Mouse (Mus musculus) kidney, adult 11 months (tissue): ENCODE results near the gene Txnip.
A peak's percentile ranks its signal among the peaks of the same experiment; 100 is the strongest.

Source experiments
- DNase-seq: peaks from one replicate; pipeline ENCODE4 v3.0.0; 2022

Txnip gene

GRCm38 (mm10) chr3:96570643-96571042 is 12.9 kb downstream of the Txnip start:
- DNase-seq: no peak

- DNase-seq: no peak
Observed at GRCm38 (mm10) chr3:96571336-96571735, 13.6 kb downstream of the Txnip start.

GRCm38 (mm10) chr3:96571896-96572698 is 14.3 kb downstream of the Txnip start:
- DNase-seq: peak; percentile 73

- DNase-seq: peak; percentile 66
Observed at GRCm38 (mm10) chr3:96573611-96574511, 16.1 kb downstream of the Txnip start.

- DNase-seq: peak; percentile 93
Observed at GRCm38 (mm10) chr3:96575272-96575984, 17.7 kb downstream of the Txnip start.

DNA sequence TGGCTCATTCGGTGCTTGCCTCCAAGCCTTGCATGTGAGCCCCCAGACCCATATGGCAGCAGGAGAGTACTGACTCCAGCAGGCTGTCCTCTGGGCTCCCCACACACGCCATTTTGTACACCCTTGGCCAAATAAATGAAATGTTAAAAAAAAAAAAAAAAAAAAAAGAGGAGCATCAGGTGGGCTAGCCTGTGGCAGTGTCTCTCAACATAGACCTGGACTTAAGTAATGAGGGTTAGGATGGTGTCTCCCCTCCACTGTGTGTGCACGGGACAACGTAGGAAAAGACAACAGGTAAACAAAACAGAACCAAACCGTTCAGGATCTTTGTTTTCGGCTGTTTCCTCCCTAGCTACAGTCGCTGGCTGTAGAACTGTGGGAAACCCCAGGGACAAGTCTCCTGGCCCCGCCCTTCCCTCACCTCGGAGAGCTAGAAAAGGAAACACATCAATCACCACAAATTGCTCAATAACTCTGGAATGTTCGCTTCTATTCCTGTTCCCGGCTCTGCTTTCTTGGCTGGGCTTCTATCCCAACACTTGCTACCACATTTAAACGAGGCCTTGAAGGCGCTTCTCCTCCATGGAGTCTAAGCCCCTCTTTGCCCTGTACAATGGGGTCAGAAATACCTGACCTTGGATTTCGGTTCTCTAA is 18.4 kb downstream of the Txnip start:
- peak; percentile 90 for DNase-seq

DNA sequence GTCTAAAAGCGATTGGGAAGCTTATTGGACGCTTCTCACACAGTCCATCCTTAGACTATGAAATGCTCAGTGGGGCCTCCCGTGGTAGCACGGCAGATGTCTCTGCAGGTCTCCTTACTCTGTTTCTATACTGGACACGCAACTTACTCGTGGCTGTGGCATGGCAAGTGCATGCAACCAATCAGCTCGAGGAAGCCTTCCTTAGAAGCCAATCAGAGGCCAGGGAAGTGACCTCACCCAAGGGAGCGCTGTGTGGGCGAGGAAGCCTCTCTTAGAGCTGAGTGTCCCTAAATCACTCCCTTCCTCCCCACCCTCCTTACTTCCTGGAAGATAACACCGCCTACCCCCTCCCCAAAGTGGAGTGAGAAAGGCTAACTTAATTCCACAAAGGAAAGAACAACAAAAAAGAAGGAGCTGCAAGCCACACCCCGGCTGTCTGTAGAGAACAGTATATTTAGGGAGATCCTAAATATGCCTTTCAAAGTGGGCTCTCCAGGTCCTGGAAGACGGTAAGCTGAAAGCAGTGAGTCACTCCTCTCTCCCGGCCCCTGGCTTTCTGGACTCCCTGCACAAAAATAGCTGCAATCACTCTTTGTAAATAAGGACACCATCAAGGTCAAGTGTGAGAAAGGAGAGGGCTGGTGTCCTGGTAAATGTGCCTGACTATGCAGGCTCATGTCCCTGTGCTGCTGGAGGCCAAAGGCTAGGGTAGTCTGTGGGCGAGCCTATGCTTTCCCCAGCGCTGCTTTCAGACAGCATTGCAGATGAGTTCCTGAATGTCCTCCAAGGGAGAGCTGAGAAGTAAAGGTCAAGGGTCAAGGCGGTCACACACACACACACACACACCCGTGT is 19.2 kb downstream of the Txnip start, which contains the start of gene Gm16253:
Gene Gm16253, plus strand, starts transcription at position 295 of the 852 bp plus-strand sequence.
- DNase-seq: peak; percentile 96

GRCm38 (mm10) chr3:96577566-96577965 is 19.8 kb downstream of the Txnip start:
- DNase-seq: no peak

DNA sequence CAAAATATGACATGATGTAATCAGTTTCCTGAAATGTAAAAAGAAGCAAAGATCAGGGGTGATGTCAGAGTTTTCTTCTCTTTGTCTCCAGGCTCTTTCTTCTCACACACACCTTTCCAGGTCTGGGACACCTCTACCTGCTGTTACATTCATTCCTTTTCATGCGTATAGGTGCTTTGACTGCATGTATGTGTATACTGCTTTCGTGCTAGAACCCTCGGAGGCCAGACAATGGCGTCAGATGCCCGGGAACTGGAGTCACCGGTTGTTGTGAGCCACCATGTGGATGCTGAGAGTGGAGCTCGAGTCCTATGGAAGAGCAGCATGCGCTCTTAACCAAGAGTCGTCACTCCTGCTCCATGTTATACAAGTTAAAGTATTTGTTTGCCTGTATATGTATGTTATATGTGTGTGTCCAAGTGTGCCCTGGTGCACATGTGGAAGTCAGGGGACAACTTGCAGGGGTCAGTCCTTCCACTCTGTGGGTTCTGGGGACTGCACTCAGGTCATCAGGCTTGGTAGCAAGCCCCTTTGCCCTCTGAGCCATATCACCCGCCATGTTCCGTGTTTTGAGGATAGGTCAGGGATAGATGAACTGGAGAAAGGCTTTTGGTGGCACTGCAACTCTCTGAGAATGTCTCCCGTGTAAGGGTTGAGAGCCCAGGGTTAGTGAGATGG is 20.9 kb downstream of the Txnip start:
- DNase-seq: no peak

DNA sequence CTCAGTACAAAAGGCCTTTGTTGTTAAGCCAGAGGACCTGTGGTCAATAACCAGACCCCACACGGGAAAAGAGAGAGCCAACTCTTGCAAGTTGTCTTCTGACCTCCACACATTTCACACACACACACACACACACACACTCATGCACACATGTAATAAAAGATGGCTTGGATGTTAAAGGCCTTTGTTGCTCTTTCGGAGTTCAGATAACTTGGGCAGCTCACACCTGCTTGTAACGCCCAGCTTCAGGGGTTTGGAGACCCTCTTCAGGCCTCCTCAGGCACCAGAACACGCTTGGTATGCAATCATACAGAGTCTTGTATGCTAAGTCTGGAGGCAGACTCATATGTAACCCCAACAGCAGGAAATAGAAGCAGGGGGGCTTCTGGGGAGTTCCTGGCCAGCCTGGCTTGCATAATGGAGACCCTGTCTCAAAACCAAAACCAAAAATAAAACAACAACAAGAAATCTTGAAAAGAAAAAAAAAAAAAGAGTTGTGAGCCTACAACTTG is 21.5 kb downstream of the Txnip start:
- DNase-seq: no peak

- peak; percentile 84 for DNase-seq
Observed at GRCm38 (mm10) chr3:96579885-96580454, 22.2 kb downstream of the Txnip start.

DNA sequence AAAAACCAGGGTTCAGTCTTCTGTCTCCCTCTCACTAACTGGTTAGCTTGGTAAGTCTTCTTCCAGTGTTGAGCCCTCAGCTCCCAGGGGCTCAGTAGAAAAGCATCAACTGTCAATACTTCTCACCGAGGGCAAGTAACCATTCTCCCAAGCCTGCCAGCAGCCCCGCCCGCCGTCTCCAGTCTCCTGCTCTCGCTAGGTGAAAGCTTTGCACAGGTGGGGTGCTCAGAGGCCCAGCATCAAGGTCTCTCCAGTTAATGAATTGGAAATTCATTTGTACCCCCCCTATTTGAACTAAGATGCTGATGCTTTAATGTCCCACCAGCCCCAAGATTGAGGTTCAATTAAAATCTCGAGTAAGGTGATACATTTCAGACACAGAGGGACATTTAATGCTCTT is 23.4 kb downstream of the Txnip start:
- no peak for DNase-seq

- DNase-seq: no peak
Observed at GRCm38 (mm10) chr3:96581771-96582515, 24.2 kb downstream of the Txnip start.

- DNase-seq: no peak
Observed at GRCm38 (mm10) chr3:96583386-96583785, 25.6 kb downstream of the Txnip start.

- DNase-seq: no peak
Observed at GRCm38 (mm10) chr3:96590657-96591056, 32.9 kb downstream of the Txnip start.

DNA sequence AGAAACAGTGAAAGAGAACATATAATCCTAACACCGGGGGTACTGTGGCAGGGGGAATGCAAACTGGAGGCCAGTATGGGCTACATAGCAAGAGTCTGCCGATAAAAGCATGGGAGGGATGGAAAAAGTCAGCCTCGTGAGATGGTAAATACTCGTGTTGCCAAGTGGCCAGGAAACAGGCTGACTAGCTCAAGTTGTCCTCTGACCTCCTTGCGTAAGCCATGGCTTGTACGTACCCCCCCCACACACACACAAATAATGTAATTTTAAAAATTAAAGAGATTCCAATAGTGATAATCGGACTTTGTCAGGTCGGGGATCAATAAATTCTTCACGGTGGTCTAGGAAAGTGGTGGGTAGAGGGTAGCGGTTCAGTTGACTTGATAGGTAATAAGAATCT is 35.6 kb downstream of the Txnip start:
- peak; percentile 48 for DNase-seq

DNA sequence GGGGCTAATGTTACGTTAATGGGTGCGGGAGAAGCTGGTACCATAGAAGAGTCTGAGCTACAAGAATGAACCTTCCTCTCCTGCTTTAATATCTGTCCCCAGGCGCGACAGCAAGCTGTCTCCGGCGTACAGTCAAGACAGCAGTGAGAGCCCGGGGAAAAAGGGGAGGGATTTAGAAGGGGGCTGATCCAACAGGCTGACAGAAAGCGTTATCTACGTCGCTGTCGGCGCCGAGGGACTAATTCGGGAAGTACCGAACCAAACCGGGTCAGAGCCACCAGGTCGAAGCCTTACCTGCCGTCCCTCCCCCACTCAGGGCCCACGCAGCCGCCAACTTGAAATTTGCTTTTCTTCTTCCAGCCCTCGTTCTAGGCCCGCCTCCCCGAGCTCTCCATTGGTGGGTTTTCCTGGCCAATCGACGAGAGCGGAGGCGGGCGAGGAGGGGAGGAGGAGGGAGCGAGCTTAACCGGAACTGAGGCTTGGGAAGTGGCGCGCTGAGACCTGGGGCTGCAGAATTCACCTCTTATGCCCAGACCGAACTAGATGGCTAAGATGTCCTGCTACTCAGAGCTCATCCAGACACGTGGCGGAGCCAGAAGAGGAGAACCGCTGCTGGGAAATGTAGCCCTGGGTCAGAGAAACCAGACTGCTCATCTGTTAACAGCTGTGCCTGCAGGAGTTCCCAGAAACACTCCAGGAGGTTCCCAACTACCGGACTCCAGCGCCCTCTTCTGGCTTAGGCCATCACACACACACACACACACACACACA is 36.2 kb downstream of the Txnip start, which contains the start of gene Polr3gl:
Gene Polr3gl, minus strand, starts transcription at position 392 of the 771 bp plus-strand sequence.
- peak; percentile 95 for DNase-seq

DNA sequence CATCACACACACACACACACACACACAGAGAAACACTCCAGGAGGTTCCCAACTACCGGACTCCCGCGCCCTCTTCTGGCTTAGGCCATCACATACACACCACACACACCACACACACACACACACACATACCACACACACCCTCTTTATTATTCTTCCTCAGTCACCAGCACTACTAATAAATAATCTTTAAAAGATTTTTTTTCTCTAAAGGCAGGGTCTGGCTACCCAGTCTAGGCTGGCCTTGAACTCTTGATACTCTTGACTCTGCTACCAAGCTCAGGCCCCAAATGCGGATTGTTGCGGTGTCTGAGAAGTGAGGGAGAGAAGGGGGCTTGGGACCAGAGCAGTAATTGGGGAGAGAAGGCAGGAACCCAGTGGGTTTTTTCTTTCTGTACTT is 37.1 kb downstream of the Txnip start:
- no peak for DNase-seq

- no peak for DNase-seq
Observed at GRCm38 (mm10) chr3:96595661-96596060, 37.9 kb downstream of the Txnip start.
